ENCODE assay signal across 9 mouse cellular contexts in genomic region chr5:24530042-24530689, GRCm38 (mm10). TPM values are rescaled to one million over a fixed set of nuclear protein-coding genes. Genes with fewer than 3 reads are reported as not detected.
DNase-seq lines count a peak whose midpoint lies in the region; ATAC-seq and TF ChIP-seq lines count a peak whose summit lies in the region.
"Had no signal": no experiment of that assay in that cellular context is flagged by ENCODE, and none has a peak within 500 bp of the region (broad histone marks: within the 10 kb centered on the region; RNA-seq: fewer than 3 reads in every experiment).

No protein-coding gene starts in this region.

- WGBS in heart, embryonic 13.5 days, result 15% methylated on average over 24 of the region's 24 CpGs
- 14% methylated on average over 24 of the region's 24 CpGs for WGBS in kidney, embryonic 16.5 days

- no peak overlapping the region for H3K9ac ChIP-seq in heart, embryonic 13.5 days
- no peak overlapping the region for H3K9ac ChIP-seq in kidney, embryonic 16.5 days (replicated peaks; ENCODE audit: low read length)
- H3K9ac ChIP-seq: embryonic facial prominence, embryonic 15.5 days had no signal

- H3K27me3 ChIP-seq in heart, embryonic 13.5 days (replicated peaks), result peaks cover 88% of the 10 kb centered on the region
- H3K27me3 ChIP-seq in kidney, embryonic 16.5 days (ENCODE audit: insufficient read depth, low read length), result peaks cover 66% of the 10 kb centered on the region

- peak; percentile 83 for DNase-seq in CD4-positive helper T cell, adult 2 months (ENCODE audit: low read depth, low spot score)
- DNase-seq in liver, result peak; percentile 85
- DNase-seq in spleen, postnatal 4 days (ENCODE audit: low spot score in 2 of 2), result peak; percentile 85 to 95

- no peak overlapping the region for H3K27ac ChIP-seq in bone marrow macrophage, adult 2 months (ENCODE audit: insufficient read depth, low read depth, low read length)
- H3K27ac ChIP-seq in heart, embryonic 13.5 days (replicated peaks), result no peak overlapping the region
- H3K27ac ChIP-seq in kidney, embryonic 16.5 days (ENCODE audit: low read length), result no peak overlapping the region
- H3K27ac ChIP-seq: embryonic facial prominence, embryonic 15.5 days had no signal

- no peak overlapping the region for H3K4me3 ChIP-seq in bone marrow macrophage, adult 2 months (ENCODE audit: insufficient read depth, low read length)
- no peak overlapping the region for H3K4me3 ChIP-seq in heart, embryonic 13.5 days
- no peak overlapping the region for H3K4me3 ChIP-seq in kidney, embryonic 16.5 days (ENCODE audit: low read length)
- H3K4me3 ChIP-seq: embryonic facial prominence, embryonic 15.5 days had no signal

- no peak overlapping the region for H3K4me2 ChIP-seq in heart, embryonic 13.5 days
- H3K4me2 ChIP-seq in kidney, embryonic 16.5 days (replicated peaks; ENCODE audit: low read depth, low read length), result no peak overlapping the region
- H3K4me2 ChIP-seq: embryonic facial prominence, embryonic 15.5 days had no signal

- no peaks in the 10 kb centered on the region for H3K9me3 ChIP-seq in heart, embryonic 13.5 days
- no peaks in the 10 kb centered on the region for H3K9me3 ChIP-seq in kidney, embryonic 16.5 days (ENCODE audit: low read length)
- H3K9me3 ChIP-seq: embryonic facial prominence, embryonic 15.5 days had no signal

- no peak for TF ChIP-seq POLR2A in bone marrow macrophage, adult 2 months (IDR thresholded peaks at IDR 0.05; ENCODE audit: borderline replicate concordance, low read depth, low read length)

- ATAC-seq in erythroblast, adult 5-6 weeks (replicated peaks; ENCODE audit: low FRiP score, poor library complexity, severe bottlenecking), result peak; percentile 98
- peak; percentile 45; the same call in 1 of the 2 replicates for ATAC-seq in heart, embryonic 13.5 days (ENCODE audit: extremely low read depth, insufficient number of reproducible peaks, low FRiP score, low TSS enrichment)
- peak; percentile 60 for ATAC-seq in kidney, embryonic 16.5 days (ENCODE audit: low FRiP score, low TSS enrichment)
- peak; percentile 98 for ATAC-seq in monocyte, adult 5-6 weeks (replicated peaks; ENCODE audit: insufficient number of reproducible peaks, low FRiP score, low TSS enrichment, poor library complexity, severe bottlenecking)

- peak; percentile 99 for TF ChIP-seq CTCF in bone marrow macrophage, adult 2 months (IDR thresholded peaks at IDR 0.05; ENCODE audit: low read depth, low read length)

- no peaks in the 10 kb centered on the region for H3K4me1 ChIP-seq in bone marrow macrophage, adult 2 months (ENCODE audit: control insufficient read depth, insufficient read depth, low read length)
- H3K4me1 ChIP-seq in heart, embryonic 13.5 days, result peaks cover 15% of the 10 kb centered on the region
- peaks cover 12% of the 10 kb centered on the region for H3K4me1 ChIP-seq in kidney, embryonic 16.5 days (ENCODE audit: insufficient read depth, low read length)

- no peaks in the 10 kb centered on the region for H3K36me3 ChIP-seq in heart, embryonic 13.5 days
- H3K36me3 ChIP-seq in kidney, embryonic 16.5 days (ENCODE audit: insufficient read depth, low read length), result no peaks in the 10 kb centered on the region
- H3K36me3 ChIP-seq: embryonic facial prominence, embryonic 15.5 days had no signal

RNA-seq across cellular contexts. Expression of gene Gbx1, which starts 3.2 kb away (rescaled TPM):
- not detected in 2 replicates for polyA plus RNA-seq in bone marrow macrophage, adult 2 months (2012; ENCODE audit: insufficient read depth, insufficient read length, missing spikeins)
- not detected in 2 replicates for total RNA-seq in erythroblast, adult 5-6 weeks (2015; ENCODE audit: low replicate concordance)
- total RNA-seq in erythroblast, adult 5-6 weeks (2017; ENCODE audit: low replicate concordance), result not detected in 2 replicates
- polyA plus RNA-seq in heart, embryonic 13.5 days (2015; fragmentation: Nextera tagmentation; extraction: Ambion mirVana), result 0.05 TPM in 1 of 2 replicates, not detected in the other
- polyA plus RNA-seq in kidney, embryonic 16.5 days (2015; fragmentation: Nextera tagmentation; extraction: Ambion mirVana), result 0.08 TPM in 1 of 2 replicates, not detected in the other
- not detected in 3 replicates for total RNA-seq in monocyte, adult 5-6 weeks (2017)
- polyA plus RNA-seq: embryonic facial prominence, embryonic 15.5 days had no signal

RNA-seq across cellular contexts. Expression of gene Asb10, which starts 10.6 kb away (rescaled TPM):
- polyA plus RNA-seq in bone marrow macrophage, adult 2 months (2012; ENCODE audit: insufficient read depth, insufficient read length, missing spikeins), result 0.64 and 1.4 TPM in 2 replicates
- not detected in 2 replicates for total RNA-seq in erythroblast, adult 5-6 weeks (2015; ENCODE audit: low replicate concordance)
- total RNA-seq in erythroblast, adult 5-6 weeks (2017; ENCODE audit: low replicate concordance), result 0.14 TPM in 1 of 2 replicates, not detected in the other
- polyA plus RNA-seq in heart, embryonic 13.5 days (2015; fragmentation: Nextera tagmentation; extraction: Ambion mirVana), result 4.1 TPM in 2 replicates
- polyA plus RNA-seq in kidney, embryonic 16.5 days (2015; fragmentation: Nextera tagmentation; extraction: Ambion mirVana), result 0.42 and 0.71 TPM in 2 replicates
- total RNA-seq in monocyte, adult 5-6 weeks (2017), result not detected in 3 replicates

RNA-seq across cellular contexts. Expression of gene 4931409K22Rik, which starts 26.4 kb away (rescaled TPM):
- polyA plus RNA-seq in bone marrow macrophage, adult 2 months (2012; ENCODE audit: insufficient read depth, insufficient read length, missing spikeins), result not detected in 2 replicates
- total RNA-seq in erythroblast, adult 5-6 weeks (2015; ENCODE audit: low replicate concordance), result not detected in 2 replicates
- not detected in 2 replicates for total RNA-seq in erythroblast, adult 5-6 weeks (2017; ENCODE audit: low replicate concordance)
- polyA plus RNA-seq in heart, embryonic 13.5 days (2015; fragmentation: Nextera tagmentation; extraction: Ambion mirVana), result 0.08 and 0.11 TPM in 2 replicates
- 0.16 and 0.41 TPM in 2 replicates for polyA plus RNA-seq in kidney, embryonic 16.5 days (2015; fragmentation: Nextera tagmentation; extraction: Ambion mirVana)
- total RNA-seq in monocyte, adult 5-6 weeks (2017), result not detected in 3 replicates

RNA-seq across cellular contexts. Expression of gene Abcf2, which starts 47.1 kb away (rescaled TPM):
- 32.7 and 34.5 TPM in 2 replicates for polyA plus RNA-seq in bone marrow macrophage, adult 2 months (2012; ENCODE audit: insufficient read depth, insufficient read length, missing spikeins)
- total RNA-seq in erythroblast, adult 5-6 weeks (2015; ENCODE audit: low replicate concordance), result 7.1 and 9.8 TPM in 2 replicates
- total RNA-seq in erythroblast, adult 5-6 weeks (2017; ENCODE audit: low replicate concordance), result 17.4 and 22.3 TPM in 2 replicates
- polyA plus RNA-seq in heart, embryonic 13.5 days (2015; fragmentation: Nextera tagmentation; extraction: Ambion mirVana), result 66.7 and 70.7 TPM in 2 replicates
- 118 TPM in 2 replicates for polyA plus RNA-seq in kidney, embryonic 16.5 days (2015; fragmentation: Nextera tagmentation; extraction: Ambion mirVana)
- total RNA-seq in monocyte, adult 5-6 weeks (2017), result 33.8 to 45.3 TPM (median 42.1 TPM) in 3 replicates

RNA-seq across cellular contexts. Expression of gene Chpf2, which starts 56.4 kb away (rescaled TPM):
- polyA plus RNA-seq in bone marrow macrophage, adult 2 months (2012; ENCODE audit: insufficient read depth, insufficient read length, missing spikeins), result 29.9 and 31.5 TPM in 2 replicates
- 0.96 and 1.3 TPM in 2 replicates for total RNA-seq in erythroblast, adult 5-6 weeks (2015; ENCODE audit: low replicate concordance)
- 1.6 and 3.6 TPM in 2 replicates for total RNA-seq in erythroblast, adult 5-6 weeks (2017; ENCODE audit: low replicate concordance)
- 16.1 and 16.6 TPM in 2 replicates for polyA plus RNA-seq in heart, embryonic 13.5 days (2015; fragmentation: Nextera tagmentation; extraction: Ambion mirVana)
- 27.1 and 28.3 TPM in 2 replicates for polyA plus RNA-seq in kidney, embryonic 16.5 days (2015; fragmentation: Nextera tagmentation; extraction: Ambion mirVana)
- total RNA-seq in monocyte, adult 5-6 weeks (2017), result 13.2 to 33.8 TPM (median 15.2 TPM) in 3 replicates

Comparison
In these comparisons a context has a peak if more than half of its experiments do, and no peak if none do; other contexts are left out.
1. ATAC-seq: peak in every context shown above with its lines; median percentile 98 in erythroblast, adult 5-6 weeks; 98 in monocyte, adult 5-6 weeks; 60 in kidney, embryonic 16.5 days; 45 in heart, embryonic 13.5 days.